Mouse (Mus musculus) liver, embryonic 11.5 days (tissue): ENCODE data around the gene Olfr1368. TPM values are rescaled to one million over a fixed set of nuclear protein-coding genes. Genes with fewer than 3 reads are reported as not detected.
"Not testable (repeated sequence)": the region's sequence is repeated elsewhere in the genome, so short reads cannot be mapped to it uniquely, and the experiment has no call there.

Experiments
- ATAC-seq: fragments of 200-750 bp; cut with Nextera tagmentation; replicated peaks from 2 replicates; pipeline ENCODE4 v1.8.0; 2017; ENCODE audit warnings: moderate number of reproducible peaks, mild to moderate bottlenecking, moderate TSS enrichment, moderate library complexity; ENCODE audit not compliant: low FRiP score
- DNase-seq: peaks from one replicate; pipeline ENCODE4 v3.0.0-alpha.2; 2017; ENCODE audit warnings: low spot score
- H3K27ac ChIP-seq: fragments of 300-500 bp; sonication (generic); 2 replicates; pipeline ENCODE4 v1.5.1; 2014; ENCODE audit warnings: mild to moderate bottlenecking, low read depth, low read length, control low read depth
- H3K27me3 ChIP-seq: fragments of 300-500 bp; sonication (generic); replicated peaks from 2 replicates; pipeline ENCODE4 v1.6.1; 2014; ENCODE audit warnings: low read length, mixed read lengths; ENCODE audit not compliant: control insufficient read depth, insufficient read depth
- H3K36me3 ChIP-seq: fragments of 300-500 bp; sonication (generic); 2 replicates; pipeline ENCODE4 v1.6.1; 2014; ENCODE audit warnings: mild to moderate bottlenecking, low read length, moderate library complexity, mixed read lengths; ENCODE audit not compliant: control insufficient read depth, insufficient read depth
- H3K4me1 ChIP-seq: fragments of 300-500 bp; sonication (generic); replicated peaks from 2 replicates; pipeline ENCODE4 v1.6.1; 2014; ENCODE audit warnings: low read length, mixed read lengths; ENCODE audit not compliant: control insufficient read depth, insufficient read depth
- H3K4me2 ChIP-seq: fragments of 300-500 bp; sonication (generic); 2 replicates; pipeline ENCODE4 v1.6.1; 2014; ENCODE audit warnings: mild to moderate bottlenecking, control low read depth, moderate library complexity
- H3K4me3 ChIP-seq: fragments of 300-500 bp; sonication (generic); 2 replicates; pipeline ENCODE4 v1.5.1; 2014; ENCODE audit warnings: low read depth, low read length, control low read depth
- H3K9ac ChIP-seq: fragments of 300-500 bp; sonication (generic); 2 replicates; pipeline ENCODE4 v1.6.1; 2014; ENCODE audit warnings: low read depth, low read length, control low read depth
- H3K9me3 ChIP-seq: fragments of 300-500 bp; sonication (generic); 2 replicates; pipeline ENCODE4 v1.6.1; 2016; ENCODE audit warnings: low read length, inconsistent platforms, mixed read lengths; ENCODE audit not compliant: control insufficient read depth
- WGBS: fragments of 180-500 bp; shearing (Covaris S2); extraction: QIAGEN DNeasy Blood & Tissue Kit; methylation state at CpG from one replicate; pipeline ENCODE4 v1.1.7; 2014; 5-methylcytosine and 5-hydroxymethylcytosine counted together
- polyA plus RNA-seq: library from polyadenylated mRNA; unstranded; fragments of >200 nt; fragmentation: Nextera tagmentation; extraction: Ambion mirVana; gene quantifications from 2 replicates; pipeline ENCODE4 v1.2.1, GENCODE M21; 2014

Olfr1368 gene
- polyA plus RNA-seq, 1 experiment from 2014 or later = not detected

DNA sequence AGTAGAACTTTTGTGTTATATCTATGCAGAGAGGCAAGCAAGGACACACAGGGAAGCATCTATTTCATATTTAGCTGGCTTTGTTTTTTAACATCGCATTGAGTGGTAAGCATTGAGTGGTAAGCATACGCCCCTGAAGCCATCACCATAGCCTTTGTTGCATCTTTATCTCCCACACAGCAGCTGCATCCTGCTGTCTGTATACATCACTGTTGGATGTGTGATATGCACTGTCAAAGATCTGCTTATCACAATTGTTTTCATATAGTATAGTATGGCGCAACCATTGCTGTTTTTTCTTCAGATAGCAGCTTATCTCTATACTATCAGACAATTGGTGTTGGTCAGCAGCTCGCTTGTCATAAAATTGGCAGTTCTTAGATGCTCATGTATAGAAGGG lies 31.5 kb downstream of the Olfr1368 start:
- H3K9me3 ChIP-seq = no peaks in the 10 kb centered on the region
- H3K9ac ChIP-seq = no peak overlapping the region
- DNase-seq (no peak), ATAC-seq (peak; percentile 78)
- no peaks in the 10 kb centered on the region for H3K4me1 ChIP-seq
- H3K36me3 ChIP-seq = no peaks in the 10 kb centered on the region
- no peak overlapping the region for H3K4me3 ChIP-seq
- H3K27me3 ChIP-seq = no peaks in the 10 kb centered on the region
- H3K27ac ChIP-seq = no peak overlapping the region
- no peak overlapping the region for H3K4me2 ChIP-seq
- 44% methylated on average over 4 of the region's 4 CpGs for WGBS

DNA sequence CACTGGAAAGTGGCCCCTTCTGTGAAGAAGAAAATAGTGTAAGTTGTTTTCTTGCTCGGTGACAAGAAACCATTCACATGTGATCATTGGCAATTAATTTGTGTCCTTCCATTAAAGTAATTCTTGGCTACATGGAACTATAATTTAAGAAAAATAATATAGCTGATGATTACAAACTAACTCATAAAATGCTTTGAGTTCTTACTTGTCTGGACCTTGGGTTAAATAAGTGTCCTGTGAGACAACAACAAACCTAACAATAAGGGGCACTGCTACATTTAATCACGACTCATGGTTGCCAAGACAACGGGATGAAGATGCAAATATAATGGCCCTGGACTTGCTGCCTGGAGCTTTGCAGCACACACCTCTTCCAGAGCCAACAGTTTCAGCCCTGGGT lies 34.5 kb downstream of the Olfr1368 start, which contains the start of gene Olfr1369-ps1:
Olfr1369-ps1 (plus strand) TSS at position 301 of the 400 bp plus-strand sequence.
- not testable (repeated sequence) for ATAC-seq, H3K4me2 ChIP-seq, H3K9me3 ChIP-seq, H3K36me3 ChIP-seq, H3K9ac ChIP-seq, DNase-seq, H3K4me1 ChIP-seq, H3K4me3 ChIP-seq, H3K27ac ChIP-seq, H3K27me3 ChIP-seq
- WGBS = 78% methylated on average over 3 of the region's 3 CpGs

DNA sequence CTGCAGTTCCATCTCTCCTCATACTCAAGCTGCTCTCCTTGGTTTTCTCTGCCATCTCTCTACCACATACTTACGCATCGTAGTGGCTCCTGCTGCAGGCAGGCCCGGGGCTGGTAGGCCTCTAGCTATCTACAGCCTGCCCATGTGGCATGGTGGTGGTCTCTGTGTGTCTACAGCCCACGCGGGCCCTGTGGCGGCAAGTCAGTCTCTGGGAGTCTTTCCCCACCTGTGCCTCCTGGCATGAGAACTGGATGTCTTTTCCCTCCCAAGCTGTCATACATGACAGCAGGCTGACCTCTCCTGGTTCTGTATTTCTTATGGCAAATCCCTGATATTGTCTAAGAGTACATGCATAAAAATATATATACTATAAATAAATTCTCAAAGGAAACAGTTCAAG lies 35.2 kb downstream of the Olfr1368 start:
- no peaks in the 10 kb centered on the region for H3K4me1 ChIP-seq
- H3K27me3 ChIP-seq = no peaks in the 10 kb centered on the region
- ATAC-seq (no peak), DNase-seq (no peak)
- no peak overlapping the region for H3K4me3 ChIP-seq
- no peak overlapping the region for H3K27ac ChIP-seq
- H3K36me3 ChIP-seq = no peaks in the 10 kb centered on the region
- H3K9me3 ChIP-seq = no peaks in the 10 kb centered on the region
- 89% methylated on average over 6 of the region's 6 CpGs for WGBS
- no peak overlapping the region for H3K4me2 ChIP-seq
- H3K9ac ChIP-seq = no peak overlapping the region

DNA sequence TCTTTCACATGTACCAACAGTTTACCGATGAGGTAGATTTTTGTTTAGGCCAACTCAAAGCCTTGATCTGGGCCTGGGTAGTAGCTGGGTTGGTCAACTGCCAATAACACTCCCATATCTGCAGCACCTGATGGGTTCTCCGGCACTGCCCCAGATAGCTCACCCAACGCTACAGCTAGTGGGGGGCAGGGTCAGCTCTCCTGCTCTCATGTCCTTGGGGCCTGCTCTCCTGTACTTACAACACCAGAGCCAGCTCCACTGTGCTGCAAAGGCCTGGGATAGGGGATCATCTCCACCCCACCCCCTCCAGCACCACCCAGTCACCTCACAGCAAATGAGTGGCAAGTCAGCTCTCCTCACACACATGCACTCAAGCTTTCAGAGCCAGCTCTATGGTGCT lies 35.9 kb downstream of the Olfr1368 start:
- H3K9me3 ChIP-seq = no peaks in the 10 kb centered on the region
- H3K9ac ChIP-seq = no peak overlapping the region
- no peak overlapping the region for H3K27ac ChIP-seq
- H3K4me3 ChIP-seq = no peak overlapping the region
- no peak overlapping the region for H3K4me2 ChIP-seq
- no peaks in the 10 kb centered on the region for H3K4me1 ChIP-seq
- ATAC-seq (no peak; the same call in 1 of the 2 replicates), DNase-seq (no peak)
- WGBS = 80% methylated on average over 3 of the region's 3 CpGs
- H3K27me3 ChIP-seq = no peaks in the 10 kb centered on the region
- no peaks in the 10 kb centered on the region for H3K36me3 ChIP-seq

Other genes with a start within 250 kb of the Olfr1368 start
- gene Olfr1370, start 70.9 kb downstream of the Olfr1368 start, polyA plus RNA-seq = not detected in 2 replicates
- 0.14 and 0.22 TPM in 2 replicates for gene Olfr1369-ps1, start 34.4 kb downstream of the Olfr1368 start, polyA plus RNA-seq
- gene Olfr263, start 16.2 kb downstream of the Olfr1368 start, polyA plus RNA-seq = not detected in 2 replicates
- 165 and 175 TPM in 2 replicates for gene Trim27, start 33.6 kb upstream of the Olfr1368 start, polyA plus RNA-seq
- gene Gpx5, start 146.9 kb upstream of the Olfr1368 start, polyA plus RNA-seq = not detected in 2 replicates
- gene Gpx6, start 166.3 kb upstream of the Olfr1368 start, polyA plus RNA-seq = not detected in 2 replicates
- not detected in 2 replicates for gene Olfr1367, start 201.0 kb upstream of the Olfr1368 start, polyA plus RNA-seq
- 10.2 and 12.0 TPM in 2 replicates for gene Zscan12, start 217.0 kb upstream of the Olfr1368 start, polyA plus RNA-seq